Mouse (Mus musculus) embryonic facial prominence, embryonic 15.5 days (tissue): ENCODE measurements around the gene Rab21. TPM values are rescaled to one million over a fixed set of nuclear protein-coding genes. Genes with fewer than 3 reads are reported as not detected.
"Not testable (repeated sequence)": the region's sequence is repeated elsewhere in the genome, so short reads cannot be mapped to it uniquely, and the experiment has no call there.

Experiments
- ATAC-seq: fragments of 200-750 bp; cut with Nextera tagmentation; 2 replicates; pipeline ENCODE4 v1.8.0; 2017; ENCODE audit warnings: low read depth, moderate TSS enrichment; ENCODE audit not compliant: insufficient number of reproducible peaks, low FRiP score, low TSS enrichment
- H3K27ac ChIP-seq: fragments of 300-500 bp; sonication (generic); replicated peaks from 2 replicates; pipeline ENCODE4 v1.5.1; 2015; ENCODE audit warnings: mild to moderate bottlenecking, inconsistent platforms
- H3K27me3 ChIP-seq: fragments of 300-500 bp; sonication (generic); 2 replicates; pipeline ENCODE4 v1.6.1; 2015; ENCODE audit warnings: inconsistent platforms
- H3K36me3 ChIP-seq: fragments of 300-500 bp; sonication (generic); 2 replicates; pipeline ENCODE4 v1.6.1; 2015; ENCODE audit warnings: mild to moderate bottlenecking, inconsistent platforms
- H3K4me1 ChIP-seq: fragments of 300-500 bp; sonication (generic); 2 replicates; pipeline ENCODE4 v1.6.1; 2015; ENCODE audit warnings: inconsistent platforms
- H3K4me2 ChIP-seq: fragments of 300-500 bp; sonication (generic); replicated peaks from 2 replicates; pipeline ENCODE4 v1.6.1; 2015; ENCODE audit warnings: mild to moderate bottlenecking, inconsistent platforms
- H3K4me3 ChIP-seq: fragments of 300-500 bp; sonication (generic); replicated peaks from 2 replicates; pipeline ENCODE4 v1.5.1; 2015; ENCODE audit warnings: mild to moderate bottlenecking, inconsistent platforms
- H3K9ac ChIP-seq: fragments of 300-500 bp; sonication (generic); 2 replicates; pipeline ENCODE4 v1.6.1; 2015; ENCODE audit warnings: inconsistent platforms
- H3K9me3 ChIP-seq: fragments of 300-500 bp; sonication (generic); replicated peaks from 2 replicates; pipeline ENCODE4 v1.6.1; 2016; ENCODE audit warnings: inconsistent platforms
- WGBS: fragments of 180-500 bp; shearing (Covaris S2); methylation state at CpG from one replicate; pipeline ENCODE4 v1.1.7; 2015; 5-methylcytosine and 5-hydroxymethylcytosine counted together
- polyA plus RNA-seq: library from polyadenylated mRNA; unstranded; fragments of >200 nt; fragmentation: Nextera tagmentation; extraction: Ambion mirVana; gene quantifications from 2 replicates; pipeline ENCODE4 v1.2.1, GENCODE M21; 2015

Rab21 gene
- polyA plus RNA-seq, 1 experiment from 2014 or later = 4.6 TPM

DNA sequence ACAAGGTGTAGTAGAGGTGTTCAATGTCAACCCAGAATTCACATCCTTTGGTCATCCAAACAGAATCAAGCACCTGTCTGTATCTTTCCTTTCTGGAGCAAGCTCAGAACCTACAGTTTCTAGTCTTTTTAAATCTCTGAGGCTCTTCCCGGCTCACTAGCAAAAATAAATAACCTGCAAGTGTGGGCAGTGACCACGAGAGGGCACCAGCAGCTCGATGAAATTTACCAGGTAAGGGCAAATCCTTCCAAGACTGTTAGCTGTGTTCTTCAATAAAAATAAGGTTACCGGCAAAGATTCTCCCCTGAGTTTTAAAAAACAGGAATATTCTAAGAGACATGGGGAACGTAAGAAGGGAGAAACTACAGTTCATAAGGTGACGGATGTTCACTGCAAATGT lies 7.9 kb upstream of the Rab21 start:
- H3K9ac ChIP-seq = no peak overlapping the region
- no peaks in the 10 kb centered on the region; the same call in 1 of the 2 replicates for H3K27me3 ChIP-seq
- no peaks in the 10 kb centered on the region for H3K4me1 ChIP-seq
- no peak overlapping the region for H3K27ac ChIP-seq
- ATAC-seq = no peak
- no peaks in the 10 kb centered on the region for H3K9me3 ChIP-seq
- H3K36me3 ChIP-seq = no peaks in the 10 kb centered on the region
- H3K4me3 ChIP-seq = no peak overlapping the region
- H3K4me2 ChIP-seq = no peak overlapping the region
- WGBS = 6% methylated on average over 6 of the region's 6 CpGs

DNA sequence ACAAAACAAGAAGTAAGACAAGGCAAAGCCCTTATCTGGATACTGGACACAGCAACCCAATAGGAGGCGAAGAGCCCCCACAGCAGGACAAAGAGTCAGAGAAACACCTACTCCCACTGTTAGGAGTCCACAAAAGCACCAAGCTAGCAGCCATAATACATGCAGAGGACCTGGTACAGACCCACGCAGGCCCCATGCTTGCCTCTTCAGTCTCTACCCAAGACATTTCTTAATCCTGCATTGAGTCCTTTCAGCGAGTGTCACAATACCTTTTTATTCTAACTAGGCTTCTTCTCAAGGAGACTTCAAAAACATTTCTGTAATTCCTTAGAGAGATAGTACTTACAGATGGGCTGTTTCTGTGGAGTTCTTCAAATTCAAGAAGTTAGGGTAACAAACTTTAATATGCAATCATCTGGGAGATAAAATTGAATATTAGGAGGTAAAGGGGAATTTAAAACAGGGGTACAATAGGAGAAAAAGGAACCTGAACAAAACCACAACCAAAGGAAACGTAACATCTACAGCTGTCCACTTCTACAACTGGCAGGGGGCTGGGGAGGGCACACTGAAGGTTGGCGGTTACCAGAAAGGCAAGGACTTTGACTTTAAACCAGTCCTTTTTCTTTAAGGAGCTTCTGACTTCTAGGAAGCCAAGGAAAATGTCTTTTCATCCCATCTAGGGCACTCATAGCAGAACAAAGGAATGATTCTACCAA lies 6.1 kb upstream of the Rab21 start:
- Histone ChIP-seq H3K4me2 (no peak overlapping the region), H3K4me1 (0 out of 2 replicates have a peak, but pooled peaks cover under 1% of the 10 kb centered on the region), H3K9me3 (no peaks in the 10 kb centered on the region), H3K27ac (no peak overlapping the region), H3K36me3 (no peaks in the 10 kb centered on the region), H3K4me3 (no peak overlapping the region), H3K27me3 (no peaks in the 10 kb centered on the region; the same call in 1 of the 2 replicates), H3K9ac (no peak overlapping the region)
- no peak for ATAC-seq
- WGBS = 76% methylated on average over 5 of the region's 5 CpGs

DNA sequence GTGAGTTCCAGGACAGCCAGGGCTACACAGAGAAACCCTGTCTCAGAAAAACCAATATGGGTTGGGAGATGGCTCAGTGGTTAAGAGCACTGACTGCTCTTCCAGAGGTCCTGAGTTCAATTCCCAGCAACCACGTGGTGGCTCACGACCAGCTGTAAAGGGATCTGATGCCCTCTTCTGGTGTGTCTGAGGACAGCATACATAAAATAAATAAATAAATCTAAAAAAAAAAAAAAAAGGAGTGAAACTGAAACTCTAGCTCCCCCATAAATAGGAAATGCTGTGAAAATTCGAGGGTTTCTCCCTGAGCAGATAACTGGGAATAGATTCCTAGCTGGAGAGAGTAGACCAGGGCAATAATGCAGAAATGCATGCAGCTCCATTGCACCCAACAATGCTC lies 3.0 kb upstream of the Rab21 start:
- H3K4me2 ChIP-seq, H3K9ac ChIP-seq, H3K36me3 ChIP-seq, H3K27ac ChIP-seq, H3K27me3 ChIP-seq, H3K4me3 ChIP-seq, ATAC-seq, H3K9me3 ChIP-seq: not testable (repeated sequence)
- H3K4me1 ChIP-seq = peaks cover 12% of the 10 kb centered on the region
- 64% methylated on average over 3 of the region's 3 CpGs for WGBS

DNA sequence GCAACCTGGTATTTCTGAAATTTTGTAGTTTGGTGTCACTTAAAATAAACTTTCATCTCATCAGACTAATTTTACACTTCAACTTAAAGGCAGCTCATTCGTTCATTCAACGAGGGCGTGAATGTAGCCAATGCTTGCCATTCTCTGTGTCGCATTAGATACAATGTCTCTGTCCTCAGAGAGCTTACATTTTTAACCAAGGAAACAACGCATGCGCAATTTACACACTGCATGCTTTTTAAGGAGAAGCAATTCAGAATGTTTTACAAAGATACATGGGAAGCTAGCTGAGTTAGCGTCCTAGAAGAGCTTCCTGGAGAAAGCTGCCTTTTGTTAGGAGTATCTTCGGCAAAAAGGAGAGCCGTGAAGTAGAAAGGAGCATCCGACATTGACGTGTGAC lies 919 bp upstream of the Rab21 start:
- 55% methylated on average over 11 of the region's 11 CpGs for WGBS
- Histone ChIP-seq H3K9me3 (no peaks in the 10 kb centered on the region), H3K9ac (no peak overlapping the region), H3K4me3 (peak overlapping the region; percentile 93), H3K4me1 (peaks cover 30% of the 10 kb centered on the region), H3K36me3 (no peaks in the 10 kb centered on the region), H3K4me2 (peak overlapping the region; percentile 75), H3K27me3 (no peaks in the 10 kb centered on the region), H3K27ac (peak overlapping the region; percentile 96)
- no peak for ATAC-seq

DNA sequence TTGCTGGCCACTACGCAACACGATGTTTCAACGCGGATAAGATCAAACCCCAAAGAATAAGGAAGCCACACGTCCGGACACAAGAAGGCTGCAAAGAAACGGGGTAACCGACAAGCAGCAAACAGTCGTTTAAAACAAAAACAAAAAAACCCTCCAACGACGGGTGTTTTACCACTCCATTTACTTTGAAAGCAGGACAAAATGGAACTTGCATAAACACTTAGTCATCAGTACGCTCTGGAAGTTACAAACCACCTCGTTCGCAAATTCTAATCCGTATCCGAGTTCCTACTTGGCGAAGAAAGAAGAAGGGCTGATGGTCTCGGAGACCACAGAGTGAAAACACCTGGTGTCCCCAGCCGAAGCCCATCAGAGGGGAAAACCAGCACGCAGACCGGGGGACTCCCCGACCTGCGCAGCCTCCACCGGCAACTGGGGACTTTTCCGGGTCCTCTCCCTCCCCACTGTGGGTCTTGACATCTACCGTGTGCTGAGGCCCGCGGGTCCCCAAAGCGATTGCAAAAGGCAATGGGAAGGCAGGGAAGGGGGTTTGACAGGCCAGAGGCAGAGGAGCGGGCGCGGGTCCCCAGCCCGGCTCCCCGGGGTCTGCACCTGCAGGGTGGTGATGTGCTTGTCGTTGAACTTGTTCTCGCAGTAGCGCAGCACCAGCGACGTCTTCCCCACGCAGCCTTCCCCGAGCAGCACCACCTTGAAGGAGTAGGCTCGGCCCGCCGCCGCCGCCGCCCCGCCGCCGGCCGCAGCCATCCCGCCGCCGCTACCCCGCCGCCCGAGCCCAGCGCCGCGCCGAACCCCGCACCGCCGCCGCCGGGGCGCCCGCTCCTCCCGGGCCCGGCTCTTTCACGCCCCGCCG lies 577 bp downstream of the Rab21 start:
- Histone ChIP-seq H3K27ac (peak overlapping the region; percentile 96), H3K9ac (peak overlapping the region; percentile 89), H3K4me3 (peak overlapping the region; percentile 93), H3K4me1 (peaks cover 34% of the 10 kb centered on the region), H3K36me3 (no peaks in the 10 kb centered on the region), H3K9me3 (no peaks in the 10 kb centered on the region), H3K4me2 (peak overlapping the region; percentile 75), H3K27me3 (no peaks in the 10 kb centered on the region)
- ATAC-seq = peak; percentile 68
- WGBS = 1% methylated on average over 55 of the region's 73 CpGs

DNA sequence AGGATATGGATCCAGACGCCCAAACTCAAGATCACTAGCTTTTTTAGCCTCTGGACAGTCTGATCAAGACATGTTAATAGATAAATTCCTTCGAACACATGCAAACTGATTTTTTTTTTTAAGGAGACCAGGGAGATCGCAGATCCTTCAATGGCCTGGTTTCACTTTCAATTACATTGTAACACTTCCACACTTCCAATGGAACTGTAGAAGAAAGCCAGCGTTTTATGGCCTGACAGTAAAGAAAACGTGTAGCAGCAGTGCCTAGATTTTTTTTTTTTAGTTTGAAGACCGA lies 1.2 kb downstream of the Rab21 start:
- 14% methylated on average over 6 of the region's 6 CpGs for WGBS
- no peaks in the 10 kb centered on the region for H3K27me3 ChIP-seq

DNA sequence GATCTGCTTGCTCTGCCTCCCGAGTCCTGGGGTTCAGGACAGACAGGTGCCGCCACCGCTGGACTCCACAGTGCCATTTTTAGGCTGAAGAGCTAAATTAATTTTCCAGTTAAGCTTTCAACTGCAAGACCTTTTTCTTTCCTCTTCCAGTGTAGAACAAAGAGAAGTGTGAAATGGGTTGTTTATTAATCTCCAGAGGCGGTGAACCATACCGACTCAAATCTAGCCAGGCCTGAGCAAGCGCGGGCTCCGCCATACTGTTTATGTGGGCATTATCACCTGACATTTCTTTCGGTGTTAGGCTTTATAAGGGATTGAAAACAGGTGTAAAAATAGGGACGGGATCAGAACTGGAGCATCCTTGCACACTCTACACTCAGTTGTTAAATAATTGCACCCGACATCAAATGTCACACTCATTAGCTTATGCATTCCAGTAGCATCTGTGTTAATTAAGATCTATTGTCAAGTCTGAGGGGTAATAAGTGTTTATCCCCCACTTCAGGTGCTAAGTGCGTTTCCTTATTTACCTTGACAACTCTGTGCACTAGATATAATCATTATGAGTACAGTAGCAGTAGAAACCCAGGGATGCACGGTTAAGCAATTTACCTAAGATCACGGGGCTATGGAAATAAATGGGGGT lies 1.6 kb downstream of the Rab21 start:
- H3K27me3 ChIP-seq = no peaks in the 10 kb centered on the region
- H3K4me3 ChIP-seq = peak overlapping the region; percentile 93
- 77% methylated on average over 14 of the region's 14 CpGs for WGBS
- peak overlapping the region; percentile 75 for H3K4me2 ChIP-seq
- H3K27ac ChIP-seq = no peak overlapping the region
- no peaks in the 10 kb centered on the region for H3K9me3 ChIP-seq
- no peaks in the 10 kb centered on the region for H3K36me3 ChIP-seq
- no peak for ATAC-seq
- H3K4me1 ChIP-seq = peaks cover 34% of the 10 kb centered on the region
- 0 out of 2 replicates have a peak overlapping the region, but pooled peaks have one; percentile 89 for H3K9ac ChIP-seq

More for the DNA sequence above, 1.2 kb downstream of the Rab21 start:
- Histone ChIP-seq H3K4me3 (peak overlapping the region; percentile 93), H3K27ac (no peak overlapping the region), H3K4me1 (peaks cover 34% of the 10 kb centered on the region), H3K36me3 (no peaks in the 10 kb centered on the region), H3K9me3 (no peaks in the 10 kb centered on the region), H3K4me2 (peak overlapping the region; percentile 75), H3K9ac (peak overlapping the region; percentile 89)
- ATAC-seq = no peak

DNA sequence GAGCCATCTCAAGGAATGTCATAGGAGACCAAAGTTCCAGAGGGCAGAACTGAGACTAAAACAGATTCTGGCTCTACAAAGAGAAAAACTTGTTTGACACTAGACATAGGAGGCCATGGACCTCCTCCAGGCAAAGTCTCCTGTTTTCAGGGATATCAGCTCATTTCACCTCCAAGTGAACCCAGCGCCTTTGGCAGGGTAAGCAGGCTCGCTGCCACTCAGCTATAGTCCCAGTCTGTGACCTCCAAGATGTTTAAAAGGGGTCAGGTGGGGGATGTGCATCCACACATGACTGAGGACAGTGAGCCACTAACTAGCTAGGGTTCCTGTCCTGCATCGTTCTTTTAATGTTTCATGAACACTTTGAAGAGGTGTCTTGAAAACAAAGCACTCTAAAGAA lies 2.7 kb downstream of the Rab21 start:
- no peak overlapping the region for H3K9ac ChIP-seq
- H3K4me3 ChIP-seq = no peak overlapping the region
- H3K36me3 ChIP-seq = no peaks in the 10 kb centered on the region
- 55% methylated on average over 3 of the region's 3 CpGs for WGBS
- no peaks in the 10 kb centered on the region for H3K27me3 ChIP-seq
- H3K4me2 ChIP-seq = no peak overlapping the region
- H3K27ac ChIP-seq = no peak overlapping the region
- no peak for ATAC-seq
- no peaks in the 10 kb centered on the region for H3K9me3 ChIP-seq
- H3K4me1 ChIP-seq = peaks cover 34% of the 10 kb centered on the region

DNA sequence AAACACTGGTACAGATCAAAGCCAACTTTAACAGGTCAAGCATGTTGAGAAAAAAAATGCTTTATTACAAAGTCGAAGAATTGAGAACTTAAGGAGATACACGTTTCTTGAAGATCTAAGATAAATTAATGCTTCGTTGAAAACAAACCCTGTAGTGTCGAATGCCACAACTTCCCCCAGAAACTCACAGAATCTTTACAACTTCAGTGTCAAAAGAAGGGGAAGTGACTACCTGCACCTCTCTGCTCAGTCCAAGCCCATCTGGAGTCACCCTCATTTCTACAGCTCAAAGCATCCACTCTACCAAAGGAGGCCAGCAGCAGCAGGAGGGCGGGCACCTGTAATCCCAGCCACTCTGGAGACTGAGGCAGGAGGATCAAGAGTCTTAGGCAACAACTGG lies 3.2 kb downstream of the Rab21 start:
- Histone ChIP-seq H3K9ac (no peak overlapping the region), H3K27ac (no peak overlapping the region), H3K4me2 (no peak overlapping the region), H3K4me3 (no peak overlapping the region), H3K4me1 (peaks cover 34% of the 10 kb centered on the region), H3K9me3 (no peaks in the 10 kb centered on the region), H3K27me3 (no peaks in the 10 kb centered on the region), H3K36me3 (no peaks in the 10 kb centered on the region)
- no peak for ATAC-seq
- 73% methylated on average over 5 of the region's 5 CpGs for WGBS

DNA sequence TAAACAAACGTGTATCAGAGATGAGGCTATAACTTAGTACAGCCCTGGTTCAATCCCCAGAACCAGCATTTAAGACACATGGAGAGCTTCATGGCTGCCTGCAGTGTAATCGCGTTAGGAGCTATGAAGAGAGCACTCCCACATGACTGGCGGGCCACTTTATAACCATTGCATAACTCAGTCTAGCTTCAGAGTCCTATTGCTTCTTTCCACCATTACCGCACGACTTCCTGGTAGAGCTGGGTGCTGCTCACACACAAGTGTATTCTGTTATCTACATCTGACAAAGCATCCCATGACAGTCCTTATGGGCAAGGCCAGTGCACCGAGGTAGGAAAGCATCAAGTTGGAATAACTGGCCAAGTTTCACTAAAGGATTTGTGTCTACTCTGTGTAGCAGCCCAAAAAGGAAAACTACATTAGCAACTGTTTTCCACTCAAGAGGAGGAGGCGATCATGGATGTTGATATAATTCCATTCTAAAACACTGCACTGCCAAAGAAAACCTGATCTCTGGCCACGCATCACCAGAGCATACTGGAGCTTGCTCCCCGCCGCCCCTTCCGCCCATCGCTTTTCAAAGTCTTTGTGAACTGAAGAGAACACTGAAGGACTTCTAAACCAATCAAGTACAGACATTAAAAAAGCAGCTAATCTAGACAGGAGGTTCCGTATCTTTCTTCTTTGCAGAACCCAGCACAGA lies 4.0 kb downstream of the Rab21 start:
- no peaks in the 10 kb centered on the region for H3K36me3 ChIP-seq
- no peak overlapping the region for H3K27ac ChIP-seq
- H3K9ac ChIP-seq = no peak overlapping the region
- H3K4me1 ChIP-seq = peaks cover 33% of the 10 kb centered on the region
- no peak overlapping the region for H3K4me3 ChIP-seq
- 89% methylated on average over 14 of the region's 14 CpGs for WGBS
- no peaks in the 10 kb centered on the region for H3K9me3 ChIP-seq
- no peaks in the 10 kb centered on the region for H3K27me3 ChIP-seq
- no peak for ATAC-seq
- H3K4me2 ChIP-seq = no peak overlapping the region

DNA sequence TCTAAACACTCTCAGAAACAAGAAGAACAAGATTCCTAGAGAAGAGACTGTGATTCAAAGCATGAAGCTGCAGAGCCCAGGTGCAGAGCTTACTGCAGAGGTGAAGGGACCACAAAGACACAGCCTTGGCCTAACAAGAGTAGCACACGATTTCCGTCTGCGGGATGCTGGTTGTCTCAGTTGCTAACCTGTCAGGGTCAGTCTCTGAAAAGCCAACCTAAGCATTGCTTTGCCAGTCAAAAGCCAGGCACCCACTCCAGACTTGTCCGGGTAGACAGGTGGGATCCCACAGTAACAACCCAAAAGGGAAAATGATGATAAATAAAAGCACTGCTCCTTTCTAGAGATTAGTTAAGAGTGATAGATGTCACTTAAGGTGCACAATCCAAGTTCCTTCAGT lies 6.2 kb downstream of the Rab21 start:
- H3K36me3 ChIP-seq = peaks cover under 1% of the 10 kb centered on the region; the same call in 1 of the 2 replicates
- ATAC-seq = no peak
- H3K4me2 ChIP-seq = no peak overlapping the region
- H3K27ac ChIP-seq = no peak overlapping the region
- 92% methylated on average over 4 of the region's 4 CpGs for WGBS
- no peaks in the 10 kb centered on the region for H3K9me3 ChIP-seq
- H3K27me3 ChIP-seq = no peaks in the 10 kb centered on the region
- no peak overlapping the region for H3K9ac ChIP-seq
- H3K4me1 ChIP-seq = peaks cover 31% of the 10 kb centered on the region
- no peak overlapping the region for H3K4me3 ChIP-seq
